Mouse (Mus musculus) adrenal gland, postnatal 14 days (tissue): ENCODE results near the gene Cops4. TPM values are rescaled to one million over a fixed set of nuclear protein-coding genes. Genes with fewer than 3 reads are reported as not detected.

Source experiments
- DNase-seq: peaks from one replicate; pipeline ENCODE4 v3.0.0; 2021; ENCODE audit warnings: mixed read lengths
- microRNA-seq, 2 experiments: library from miRNA; unstranded; fragments of <30 nt; microRNA quantifications; one replicate each; pipeline ENCODE4 v1.2.0; 2021
- total RNA-seq: library from RNA; stranded (reverse); gene quantifications from 2 replicates; pipeline ENCODE4 v1.2.3, GENCODE M21; 2021

Cops4 gene
- total RNA-seq, 1 experiment from 2014 or later, result 61.9 TPM

- no peak for DNase-seq
These were observed 63.7 kb downstream of the Cops4 start for GRCm38 (mm10) chr5:100581622-100582434.

- no peak for DNase-seq
These were observed 64.3 kb downstream of the Cops4 start for GRCm38 (mm10) chr5:100582435-100582826.

- no peak for DNase-seq
These were observed 65.0 kb downstream of the Cops4 start for GRCm38 (mm10) chr5:100583066-100583465.

DNA sequence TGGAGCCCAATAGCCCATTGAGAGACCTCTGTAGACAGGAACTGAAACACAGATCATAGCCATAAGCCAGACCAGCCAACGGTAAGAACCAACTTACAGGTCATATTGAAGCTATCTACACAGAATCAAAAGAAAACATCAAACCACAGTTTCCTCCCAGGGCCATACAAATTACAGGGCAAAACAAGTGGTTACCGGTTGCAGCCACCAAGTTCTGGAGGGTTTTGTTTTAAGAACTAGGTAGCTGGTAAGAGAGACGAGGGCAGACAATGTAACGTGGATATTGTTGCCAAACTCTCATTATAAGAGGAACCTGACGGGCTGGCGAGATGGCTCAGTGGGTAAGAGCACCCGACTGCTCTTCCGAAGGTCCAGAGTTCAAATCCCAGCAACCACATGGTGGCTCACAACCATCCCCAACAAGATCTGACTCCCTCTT lies 67.1 kb downstream of the Cops4 start:
- DNase-seq, result no peak

GRCm38 (mm10) chr5:100585657-100586056 lies 67.5 kb downstream of the Cops4 start:
- no peak for DNase-seq

- no peak for DNase-seq
These were observed 69.0 kb downstream of the Cops4 start for GRCm38 (mm10) chr5:100587136-100587535.

- no peak for DNase-seq
These were observed 69.5 kb downstream of the Cops4 start for GRCm38 (mm10) chr5:100587626-100588025.

- DNase-seq, result no peak
These were observed 72.4 kb downstream of the Cops4 start for GRCm38 (mm10) chr5:100590505-100590904.

- DNase-seq, result no peak
These were observed 76.8 kb downstream of the Cops4 start for GRCm38 (mm10) chr5:100594803-100595467.

DNA sequence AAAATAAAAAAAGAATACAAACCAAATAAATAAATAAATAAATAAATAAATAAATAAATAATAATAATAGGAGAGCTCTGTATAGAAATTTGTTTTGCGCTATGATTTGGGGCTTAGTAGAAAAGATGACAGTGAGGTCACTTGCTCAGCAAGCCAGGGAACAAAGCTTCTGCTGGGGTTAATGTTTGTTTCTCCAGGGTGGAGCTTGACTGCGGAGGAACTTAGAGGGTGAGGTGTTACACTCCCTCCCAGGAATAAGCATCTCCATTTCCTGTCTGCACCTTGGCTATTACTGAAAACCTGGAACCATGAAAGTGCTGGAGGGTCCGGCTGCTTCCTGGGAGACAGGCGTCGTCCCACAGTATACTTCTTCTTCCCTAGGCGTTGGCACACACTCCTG lies 77.9 kb downstream of the Cops4 start:
- DNase-seq, result no peak

Small RNAs within 50 kb of the gene (microRNA-seq; reads per million reads assigned to microRNA genes)
- 0 reads per million in 2 experiments for gene Gm23222

Other genes with a start within 250 kb of the Cops4 start
- gene Sec31a, start 102.1 kb upstream of the Cops4 start, total RNA-seq, result 160 and 173 TPM in 2 replicates
- 12.5 and 15.7 TPM in 2 replicates for gene Lin54, start 17.7 kb upstream of the Cops4 start, total RNA-seq
- 9.2 and 10.8 TPM in 2 replicates for gene Plac8, start 53.9 kb downstream of the Cops4 start, total RNA-seq
- gene Coq2, start 156.8 kb downstream of the Cops4 start, total RNA-seq, result 59.7 and 60.6 TPM in 2 replicates
- gene Hpse, start 201.4 kb downstream of the Cops4 start, total RNA-seq, result 1.3 and 2.8 TPM in 2 replicates